Mouse (Mus musculus) hindbrain, embryonic 15.5 days (tissue): ENCODE measurements at regions not wholly inside any gene's neighbourhood (a gene's known extent, or its start where the extent isn't known, plus 50 kb on each side); places are given as distances from the start of the nearest gene placed in this dataset.
A peak's percentile ranks its signal among the peaks of the same experiment; 100 is the strongest.

ENCODE experiments used
- ATAC-seq: fragments of 200-750 bp; cut with Nextera tagmentation; 2 replicates; pipeline ENCODE4 v1.8.0; 2017; ENCODE audit warnings: low read depth, moderate number of reproducible peaks, moderate TSS enrichment; ENCODE audit not compliant: low FRiP score
- H3K27ac ChIP-seq: fragments of 300-500 bp; sonication (generic); replicated peaks from 2 replicates; pipeline ENCODE4 v1.5.1; 2015; ENCODE audit warnings: mild to moderate bottlenecking, inconsistent platforms
- H3K27me3 ChIP-seq: fragments of 300-500 bp; sonication (generic); 2 replicates; pipeline ENCODE4 v1.6.1; 2015; ENCODE audit warnings: control low read depth, inconsistent platforms
- H3K36me3 ChIP-seq: fragments of 300-500 bp; sonication (generic); 2 replicates; pipeline ENCODE4 v1.6.1; 2015; ENCODE audit warnings: control low read depth, inconsistent platforms
- H3K4me1 ChIP-seq: fragments of 300-500 bp; sonication (generic); replicated peaks from 2 replicates; pipeline ENCODE4 v1.6.1; 2015; ENCODE audit warnings: control low read depth, inconsistent platforms
- H3K4me2 ChIP-seq: fragments of 300-500 bp; sonication (generic); 2 replicates; pipeline ENCODE4 v1.6.1; 2015; ENCODE audit warnings: moderate library complexity, mild to moderate bottlenecking, inconsistent platforms
- H3K4me3 ChIP-seq: fragments of 300-500 bp; sonication (generic); 2 replicates; pipeline ENCODE4 v1.5.1; 2015; ENCODE audit warnings: mild to moderate bottlenecking, inconsistent platforms
- H3K9ac ChIP-seq: fragments of 300-500 bp; sonication (generic); 2 replicates; pipeline ENCODE4 v1.6.1; 2015; ENCODE audit warnings: inconsistent platforms
- H3K9me3 ChIP-seq: fragments of 300-500 bp; sonication (generic); 2 replicates; pipeline ENCODE4 v1.6.1; 2016; ENCODE audit warnings: control low read depth, inconsistent platforms
- WGBS: fragments of 180-500 bp; shearing (Covaris S2); methylation state at CpG from one replicate; pipeline ENCODE4 v1.1.7; 2015; 5-methylcytosine and 5-hydroxymethylcytosine counted together

- no peaks in the 10 kb centered on the region for H3K36me3 ChIP-seq
- no peak overlapping the region for H3K9ac ChIP-seq
- H3K4me1 ChIP-seq = no peaks in the 10 kb centered on the region
- no peak overlapping the region for H3K27ac ChIP-seq
- WGBS = 85% methylated on average over 3 of the region's 3 CpGs
- H3K4me2 ChIP-seq = no peak overlapping the region
- no peak overlapping the region for H3K4me3 ChIP-seq
- no peak for ATAC-seq
- H3K27me3 ChIP-seq = no peaks in the 10 kb centered on the region
- no peaks in the 10 kb centered on the region for H3K9me3 ChIP-seq
These were observed 109.3 kb downstream of the Nog start for GRCm38 (mm10) chr11:89192815-89193214.

- Histone ChIP-seq H3K4me3 (peak overlapping the region; percentile 9; the same call in 1 of the 2 replicates), H3K27ac (no peak overlapping the region), H3K4me1 (peaks cover 14% of the 10 kb centered on the region), H3K4me2 (peak overlapping the region; percentile 47), H3K27me3 (no peaks in the 10 kb centered on the region), H3K9ac (no peak overlapping the region), H3K9me3 (no peaks in the 10 kb centered on the region), H3K36me3 (no peaks in the 10 kb centered on the region)
- WGBS = 4% methylated on average over 26 of the region's 26 CpGs
- ATAC-seq = peak; percentile 79; the same call in 1 of the 2 replicates
These were observed 113.4 kb downstream of the Gm525 start for GRCm38 (mm10) chr11:89186911-89187621.

- no peak overlapping the region for H3K4me3 ChIP-seq
- ATAC-seq = peak; percentile 51; the same call in 1 of the 2 replicates
These were observed 112.2 kb downstream of the Gm525 start for GRCm38 (mm10) chr11:89185862-89186261.

GRCm38 (mm10) chr11:89181471-89181870 is 107.8 kb downstream of the Gm525 start:
- no peaks in the 10 kb centered on the region for H3K36me3 ChIP-seq
- 91% methylated on average over 5 of the region's 5 CpGs for WGBS
- H3K9me3 ChIP-seq = no peaks in the 10 kb centered on the region
- H3K27ac ChIP-seq = no peak overlapping the region
- no peak overlapping the region for H3K4me2 ChIP-seq
- ATAC-seq = no peak
- peaks cover 8% of the 10 kb centered on the region; the same call in 1 of the 2 replicates for H3K4me1 ChIP-seq
- H3K27me3 ChIP-seq = no peaks in the 10 kb centered on the region
- no peak overlapping the region for H3K4me3 ChIP-seq
- no peak overlapping the region for H3K9ac ChIP-seq

More at GRCm38 (mm10) chr11:89185862-89186261, 112.2 kb downstream of the Gm525 start:
- Histone ChIP-seq H3K36me3 (no peaks in the 10 kb centered on the region), H3K4me1 (peaks cover 14% of the 10 kb centered on the region), H3K4me2 (no peak overlapping the region), H3K27ac (no peak overlapping the region), H3K9me3 (no peaks in the 10 kb centered on the region), H3K9ac (no peak overlapping the region), H3K27me3 (no peaks in the 10 kb centered on the region)
- 54% methylated on average over 6 of the region's 6 CpGs for WGBS

GRCm38 (mm10) chr11:89178436-89178835 is 104.8 kb downstream of the Gm525 start:
- H3K4me1 ChIP-seq = peaks cover 5% of the 10 kb centered on the region; the same call in 1 of the 2 replicates
- H3K9ac ChIP-seq = no peak overlapping the region
- WGBS = 96% methylated on average over 7 of the region's 7 CpGs
- no peaks in the 10 kb centered on the region for H3K9me3 ChIP-seq
- no peaks in the 10 kb centered on the region for H3K36me3 ChIP-seq
- H3K27me3 ChIP-seq = no peaks in the 10 kb centered on the region
- ATAC-seq = no peak
- no peak overlapping the region for H3K4me3 ChIP-seq
- H3K4me2 ChIP-seq = no peak overlapping the region
- no peak overlapping the region for H3K27ac ChIP-seq

- no peaks in the 10 kb centered on the region for H3K9me3 ChIP-seq
- no peak for ATAC-seq
- no peaks in the 10 kb centered on the region for H3K36me3 ChIP-seq
- H3K27ac ChIP-seq = no peak overlapping the region
- H3K27me3 ChIP-seq = no peaks in the 10 kb centered on the region
- WGBS = 6% methylated on average over 9 of the region's 9 CpGs
- H3K4me1 ChIP-seq = peaks cover 5% of the 10 kb centered on the region; the same call in 1 of the 2 replicates
- no peak overlapping the region for H3K9ac ChIP-seq
- peak overlapping the region; percentile 32; the same call in 1 of the 2 replicates for H3K4me2 ChIP-seq
- H3K4me3 ChIP-seq = no peak overlapping the region
These were observed 101.9 kb downstream of the Gm525 start for GRCm38 (mm10) chr11:89175511-89175910.

- Histone ChIP-seq H3K9me3 (no peaks in the 10 kb centered on the region), H3K36me3 (no peaks in the 10 kb centered on the region), H3K4me3 (no peak overlapping the region), H3K9ac (no peak overlapping the region), H3K4me2 (no peak overlapping the region), H3K4me1 (peaks cover 5% of the 10 kb centered on the region; the same call in 1 of the 2 replicates), H3K27me3 (no peaks in the 10 kb centered on the region), H3K27ac (no peak overlapping the region)
- WGBS = 45% methylated on average over 5 of the region's 6 CpGs
- no peak for ATAC-seq
These were observed 101.3 kb downstream of the Gm525 start for GRCm38 (mm10) chr11:89174967-89175366.

GRCm38 (mm10) chr11:89165278-89165677 is 91.6 kb downstream of the Gm525 start:
- H3K4me3 ChIP-seq = no peak overlapping the region
- no peak overlapping the region for H3K9ac ChIP-seq
- no peak overlapping the region for H3K27ac ChIP-seq
- 14% methylated on average over 6 of the region's 6 CpGs for WGBS
- H3K9me3 ChIP-seq = no peaks in the 10 kb centered on the region
- H3K4me1 ChIP-seq = 0 out of 2 replicates have a peak, but pooled peaks cover 2% of the 10 kb centered on the region
- H3K36me3 ChIP-seq = no peaks in the 10 kb centered on the region
- H3K4me2 ChIP-seq = no peak overlapping the region
- ATAC-seq = no peak
- H3K27me3 ChIP-seq = no peaks in the 10 kb centered on the region

- Histone ChIP-seq H3K4me1 (no peaks in the 10 kb centered on the region), H3K4me2 (no peak overlapping the region), H3K27ac (no peak overlapping the region), H3K9ac (no peak overlapping the region), H3K27me3 (no peaks in the 10 kb centered on the region), H3K4me3 (no peak overlapping the region), H3K9me3 (no peaks in the 10 kb centered on the region), H3K36me3 (no peaks in the 10 kb centered on the region)
- no peak for ATAC-seq
- 85% methylated on average over 13 of the region's 13 CpGs for WGBS
These were observed 80.1 kb downstream of the Gm525 start for GRCm38 (mm10) chr11:89153466-89154406.

- Histone ChIP-seq H3K4me3 (no peak overlapping the region), H3K36me3 (no peaks in the 10 kb centered on the region), H3K4me1 (no peaks in the 10 kb centered on the region), H3K27ac (no peak overlapping the region), H3K4me2 (no peak overlapping the region), H3K27me3 (no peaks in the 10 kb centered on the region), H3K9me3 (no peaks in the 10 kb centered on the region), H3K9ac (no peak overlapping the region)
- WGBS = 95% methylated on average over 8 of the region's 8 CpGs
- ATAC-seq = no peak
These were observed 74.3 kb downstream of the Gm525 start for GRCm38 (mm10) chr11:89147990-89148389.

GRCm38 (mm10) chr11:89145281-89145945 is 71.8 kb downstream of the Gm525 start:
- Histone ChIP-seq H3K27me3 (no peaks in the 10 kb centered on the region), H3K4me2 (no peak overlapping the region), H3K9ac (no peak overlapping the region), H3K36me3 (no peaks in the 10 kb centered on the region), H3K4me3 (no peak overlapping the region), H3K9me3 (no peaks in the 10 kb centered on the region), H3K27ac (no peak overlapping the region), H3K4me1 (no peaks in the 10 kb centered on the region)
- 58% methylated on average over 19 of the region's 19 CpGs for WGBS
- ATAC-seq = no peak
